Mouse (Mus musculus) fat pad, adult 2 months (tissue): ENCODE results near the gene Ralgps1.
"Not testable (repeated sequence)": the region's sequence is repeated elsewhere in the genome, so short reads cannot be mapped to it uniquely, and the experiment has no call there.

ENCODE experiments used
- DNase-seq: peaks from one replicate; pipeline ENCODE4 v3.0.0-alpha.2; 2011; ENCODE audit warnings: low read depth, low spot score; ENCODE audit errors: extremely low read depth

Ralgps1 gene

DNA sequence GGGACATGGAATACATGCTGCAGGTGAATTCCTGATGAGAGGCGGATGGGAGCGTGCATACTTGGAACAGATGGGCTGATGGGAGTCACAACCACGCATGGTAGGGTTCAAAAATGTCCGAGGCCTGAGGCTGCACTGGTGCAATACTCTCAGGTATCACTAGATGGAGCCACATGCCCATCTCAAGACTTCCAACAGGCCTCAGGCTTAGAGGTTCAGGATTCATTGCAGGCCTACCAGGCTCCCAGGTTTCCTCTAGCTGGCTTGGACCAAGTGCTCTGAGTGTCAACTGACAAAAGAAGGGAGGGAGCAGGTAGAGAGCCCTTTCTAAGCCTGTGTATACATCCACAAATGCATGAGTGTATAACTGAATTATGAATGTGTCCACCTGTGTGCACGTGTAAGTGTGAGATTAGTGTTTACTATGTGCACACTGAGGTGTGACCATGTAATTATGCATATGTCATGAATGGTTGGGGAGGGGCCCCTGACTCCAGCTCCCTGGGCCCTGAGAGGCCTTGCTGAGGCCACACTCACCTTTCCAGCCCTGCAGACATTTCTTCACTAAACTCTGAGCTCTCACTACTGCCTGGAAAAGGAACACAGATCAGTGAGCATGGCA, 216.4 kb downstream of the Ralgps1 start:
- no peak for DNase-seq

DNA sequence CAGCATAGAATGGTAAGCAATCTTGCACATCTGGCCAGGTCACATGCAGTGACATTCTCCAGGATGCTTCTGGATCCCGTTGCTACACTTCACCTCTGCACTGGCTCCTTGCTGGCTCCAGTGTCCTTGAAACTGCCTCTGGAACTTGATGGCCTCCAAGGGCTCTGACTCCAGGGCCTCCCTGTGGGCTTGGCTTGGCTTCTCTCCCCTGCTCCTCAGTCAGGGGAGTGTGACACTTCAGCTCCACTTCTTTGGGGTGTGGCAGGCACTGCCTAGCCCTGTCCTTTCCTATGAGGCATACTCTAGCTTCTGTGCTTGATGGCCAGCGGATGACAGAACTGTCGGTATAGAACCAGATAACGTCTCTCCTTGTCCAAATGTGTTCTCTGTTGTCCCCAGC, 224.3 kb downstream of the Ralgps1 start:
- no peak for DNase-seq

DNA sequence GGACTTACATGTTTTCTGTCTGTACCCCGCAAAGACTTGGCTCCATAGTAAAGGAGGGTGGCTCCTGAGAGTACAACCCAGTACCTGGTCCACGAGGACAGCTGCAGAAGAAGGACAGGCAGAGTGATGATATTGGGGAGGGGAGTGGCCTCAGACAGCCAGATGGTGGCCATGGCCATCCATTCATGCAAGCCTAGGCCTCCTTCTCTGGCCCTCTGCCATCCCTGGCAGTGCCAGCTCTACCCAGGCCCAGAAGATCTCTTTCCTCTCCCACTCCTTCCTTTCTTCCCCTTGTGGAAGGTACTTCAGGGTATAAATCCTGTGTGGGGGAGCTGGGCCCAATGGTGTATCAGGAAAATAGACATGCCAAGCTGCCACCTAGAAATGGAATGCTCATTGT, 228.0 kb downstream of the Ralgps1 start:
- DNase-seq = no peak

DNA sequence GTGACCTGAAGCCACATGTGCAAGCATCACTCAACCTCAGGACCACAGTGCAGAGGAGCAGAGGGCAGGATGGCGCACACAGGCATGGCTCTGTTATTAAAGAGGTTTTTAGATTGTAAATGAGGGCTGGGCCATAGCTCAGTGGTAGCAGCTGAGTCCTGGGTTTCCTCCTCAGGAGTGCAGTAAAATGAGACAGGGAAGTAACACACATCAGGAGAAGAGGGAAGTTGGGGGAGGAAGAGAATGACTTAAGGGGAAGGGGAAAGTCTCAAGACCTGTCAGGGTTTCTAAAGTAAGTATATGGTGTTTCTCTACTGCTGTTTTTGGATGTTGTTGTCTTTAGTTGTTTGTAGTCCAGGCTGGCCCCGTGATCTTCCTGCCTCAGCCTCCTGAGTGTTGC, 232.8 kb downstream of the Ralgps1 start:
- no peak for DNase-seq

DNA sequence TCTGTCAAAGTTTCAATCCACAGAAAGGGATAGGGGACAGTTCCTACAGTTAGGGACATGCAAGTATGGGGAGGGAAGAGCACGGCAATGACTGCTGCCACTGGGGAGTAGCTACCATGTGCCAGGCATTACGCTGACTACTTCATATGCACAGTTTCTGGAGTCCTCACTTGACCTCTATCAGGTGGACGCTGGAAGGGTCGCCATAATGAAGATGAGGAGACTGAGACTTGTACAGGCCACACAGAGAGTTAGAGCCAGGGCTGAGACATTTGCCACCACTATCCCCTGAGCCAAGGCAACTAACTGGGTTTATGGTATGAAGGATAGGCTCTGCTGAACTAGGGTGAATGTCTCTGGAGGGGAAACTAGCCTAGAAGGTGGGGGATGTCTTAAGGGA, 233.6 kb downstream of the Ralgps1 start:
- DNase-seq = no peak

DNA sequence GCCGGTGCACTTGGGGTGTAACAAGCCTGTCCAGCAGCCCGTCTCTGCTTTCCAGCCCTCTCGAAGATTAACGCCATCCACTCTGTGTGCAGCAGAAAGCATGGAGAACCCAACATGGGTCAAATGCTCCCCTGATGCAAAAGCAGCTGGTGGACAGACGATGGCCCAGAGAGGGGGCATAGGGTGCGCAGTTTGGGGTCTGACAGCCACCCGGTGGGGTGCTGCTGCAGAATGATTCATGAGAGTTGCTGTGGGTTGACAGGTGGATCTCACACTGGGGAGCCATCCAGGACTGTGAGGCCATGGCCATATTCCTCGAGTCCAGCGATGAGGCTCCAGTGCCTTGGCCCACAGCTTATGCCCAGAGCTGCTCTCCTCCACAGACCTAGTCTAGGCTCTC, 234.0 kb downstream of the Ralgps1 start:
- DNase-seq = no peak

DNA sequence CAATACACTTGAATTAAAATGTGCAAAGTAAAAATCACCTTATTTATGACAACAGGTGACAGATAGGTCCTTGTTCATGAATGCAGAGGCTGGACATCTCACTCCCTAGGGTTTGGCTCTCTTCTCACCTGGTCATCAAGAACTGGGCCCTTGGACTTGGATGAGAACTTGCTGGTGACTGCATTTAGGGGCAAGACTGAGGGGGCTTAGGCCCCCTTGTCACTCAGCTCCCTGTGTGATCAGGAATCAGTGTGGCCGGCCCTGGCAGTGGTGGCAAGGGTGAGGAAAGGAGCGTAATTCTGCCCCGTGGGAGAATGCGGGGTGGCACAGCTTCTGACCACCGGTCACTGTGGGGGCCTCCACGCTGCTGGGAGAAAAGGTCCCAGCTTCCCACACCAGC, 234.9 kb downstream of the Ralgps1 start:
- no peak for DNase-seq

DNA sequence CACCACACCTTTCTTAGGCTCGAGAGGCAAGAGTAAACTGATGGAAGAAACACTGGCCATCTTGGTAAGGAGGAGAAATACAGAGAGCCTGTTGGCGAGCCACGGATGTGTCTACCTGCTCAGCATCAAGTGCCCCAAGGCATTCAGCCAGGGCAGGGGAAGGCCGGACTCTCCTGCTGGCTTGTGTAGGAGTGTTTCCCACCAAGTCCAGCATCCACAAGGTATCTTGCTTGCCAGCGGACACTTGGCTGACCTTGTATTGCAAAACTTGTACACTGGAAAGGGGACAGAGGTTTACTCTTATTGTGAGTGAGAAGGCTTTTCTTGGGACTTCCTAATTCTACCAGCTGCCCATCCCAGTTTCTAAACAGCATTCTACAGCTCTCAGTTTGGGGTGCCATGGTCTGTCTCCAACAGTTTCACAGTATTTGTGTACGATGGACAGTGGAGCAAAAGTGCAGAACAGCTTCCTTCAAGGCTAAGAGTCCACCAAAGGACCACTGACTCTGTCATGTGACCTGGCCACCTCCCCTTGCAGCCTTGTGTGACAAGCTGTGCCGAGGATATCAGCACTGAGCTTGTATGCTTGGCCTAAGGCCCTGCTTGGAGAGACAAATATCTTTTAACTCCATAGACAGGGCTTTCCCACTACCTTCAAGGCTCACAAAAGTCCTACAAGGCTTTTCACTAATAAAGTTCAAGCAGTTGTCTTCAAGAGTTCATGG, 236.4 kb downstream of the Ralgps1 start:
- no peak for DNase-seq

DNA sequence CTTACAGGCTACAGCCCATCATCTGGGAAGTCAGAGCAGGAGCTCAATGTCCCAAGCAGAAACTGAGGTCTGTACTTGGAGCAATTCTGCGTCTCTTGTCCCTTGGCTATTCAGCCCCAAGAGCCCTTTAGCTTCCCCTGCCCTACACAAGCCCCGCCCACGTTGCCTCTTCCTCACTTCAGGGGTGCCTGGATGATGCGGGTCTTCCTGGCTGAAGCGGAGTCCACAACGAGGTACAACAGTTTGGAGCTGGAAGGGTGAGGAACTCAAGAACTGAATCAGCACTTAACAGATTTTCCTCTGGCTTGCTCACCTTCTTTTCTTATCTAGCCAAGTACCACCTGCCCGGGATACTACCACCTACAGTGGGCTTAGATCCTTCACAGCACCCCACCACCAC, 239.0 kb downstream of the Ralgps1 start:
- no peak for DNase-seq

DNA sequence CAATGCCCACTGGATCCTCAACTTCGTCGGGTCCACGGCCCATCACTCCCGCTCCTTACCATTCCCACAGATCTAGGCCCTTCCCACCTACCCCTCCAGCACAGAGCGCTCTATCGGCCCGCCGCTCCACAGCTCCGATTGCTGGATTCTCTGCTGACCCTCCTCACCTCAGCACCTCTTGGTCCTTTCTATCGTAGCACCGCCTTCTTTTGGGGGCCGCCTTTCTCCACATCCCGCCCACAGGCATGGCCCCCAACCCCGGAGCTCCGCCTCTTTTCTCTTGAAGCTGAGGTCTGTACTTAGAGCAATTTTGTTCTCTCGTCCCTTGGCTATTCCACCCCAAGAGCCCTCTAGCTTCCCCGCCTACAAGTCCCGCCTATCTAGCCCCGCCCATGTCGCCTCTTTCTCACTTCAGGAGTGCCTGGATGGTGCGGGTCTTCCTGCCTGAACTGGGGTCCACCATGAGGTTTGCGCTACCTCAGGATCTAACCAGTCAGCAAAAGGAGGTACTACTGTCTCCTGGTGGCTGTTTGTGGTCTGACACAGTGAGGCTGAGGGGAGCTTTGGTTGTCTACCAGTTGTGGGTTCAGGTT, 239.7 kb downstream of the Ralgps1 start, which contains the start of gene Garnl3:
TSS of gene Garnl3 (minus strand) at position 155 of the 593 bp plus-strand sequence.
- DNase-seq = no peak

DNA sequence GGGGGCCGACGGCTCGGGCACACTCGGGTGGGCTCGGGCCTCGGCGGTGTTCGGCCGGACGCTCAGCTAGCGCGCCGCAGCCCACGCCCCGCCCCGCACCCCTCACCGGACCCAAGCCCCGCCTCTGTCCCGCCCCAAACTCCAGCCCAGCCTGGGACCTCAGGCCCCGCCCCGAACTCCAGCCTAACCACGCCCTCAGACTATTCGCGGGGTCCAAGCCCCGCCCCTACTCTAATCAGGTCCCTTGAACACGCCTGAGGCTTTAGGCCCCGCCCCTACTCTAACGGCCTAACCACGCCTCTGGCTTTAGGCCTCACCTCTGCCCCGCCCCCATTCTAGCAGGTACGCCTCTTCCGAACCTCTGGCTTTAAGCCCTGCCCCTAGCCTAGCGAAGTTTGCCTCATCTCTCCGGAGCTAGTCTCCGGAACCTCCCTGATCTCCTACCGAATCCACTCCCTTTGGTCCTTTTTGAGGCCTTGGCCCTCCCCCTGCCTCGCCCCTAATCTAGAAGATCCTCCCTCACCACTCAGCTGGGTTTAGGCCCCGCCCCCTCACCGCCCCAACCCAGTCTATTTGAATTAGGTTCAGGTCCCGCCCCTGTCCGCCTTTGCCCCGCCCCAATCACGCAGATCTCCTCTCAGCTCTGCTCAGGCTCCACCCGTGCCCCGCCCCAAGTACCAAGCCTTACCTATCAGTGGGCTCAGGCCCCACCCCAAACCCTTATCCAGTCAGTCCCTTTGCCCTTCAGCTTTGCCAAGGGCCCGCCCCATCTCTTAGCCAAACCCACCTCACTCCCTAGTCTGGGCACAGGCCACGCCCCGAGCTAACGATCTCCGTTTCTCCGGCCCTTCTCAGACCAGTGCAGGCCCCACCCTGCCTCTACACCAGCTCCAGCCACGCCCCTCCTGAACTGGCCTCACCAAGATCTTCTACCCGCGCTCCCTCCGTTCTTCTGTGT, 240.5 kb downstream of the Ralgps1 start:
- peak; percentile 86 for DNase-seq

DNA sequence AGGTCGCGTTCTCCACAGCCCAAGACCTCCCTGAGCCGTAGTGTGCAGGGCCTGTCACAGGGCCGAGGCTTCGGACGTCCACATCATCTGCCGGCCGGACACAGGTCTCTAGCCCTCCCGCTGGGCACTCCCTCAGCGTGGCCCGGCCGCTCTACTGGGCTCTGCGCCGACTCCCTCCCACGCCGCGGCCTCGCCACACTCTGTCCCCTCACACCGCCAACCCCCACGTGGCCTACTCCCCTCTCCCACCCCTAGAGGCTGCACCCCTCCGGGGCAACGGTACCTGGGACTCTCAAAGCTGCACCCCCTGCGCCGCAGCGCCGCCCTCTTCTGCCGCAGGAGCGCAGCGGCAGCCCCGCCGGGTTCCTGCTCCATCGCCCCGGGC, 241.2 kb downstream of the Ralgps1 start:
- no peak for DNase-seq

DNA sequence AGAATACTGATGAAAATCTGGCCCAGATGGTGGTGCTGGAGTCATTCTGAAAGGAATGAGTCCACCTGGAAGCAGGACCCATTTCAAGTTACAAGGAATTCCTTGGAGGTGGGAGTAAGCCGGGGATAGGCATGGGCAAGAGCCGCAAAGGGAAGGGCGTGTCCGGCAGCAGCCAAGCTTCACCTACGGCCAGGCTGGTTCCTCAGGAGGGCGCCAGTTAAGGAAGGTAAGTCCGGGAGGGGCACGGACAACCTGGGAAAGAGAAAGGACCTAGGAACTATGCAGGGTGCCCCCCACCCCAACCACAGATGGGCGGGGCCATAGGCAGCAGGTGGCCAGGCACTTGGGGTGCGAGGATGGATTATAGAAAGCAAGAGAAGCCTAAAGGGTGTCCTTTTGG, 241.6 kb downstream of the Ralgps1 start:
- no peak for DNase-seq

DNA sequence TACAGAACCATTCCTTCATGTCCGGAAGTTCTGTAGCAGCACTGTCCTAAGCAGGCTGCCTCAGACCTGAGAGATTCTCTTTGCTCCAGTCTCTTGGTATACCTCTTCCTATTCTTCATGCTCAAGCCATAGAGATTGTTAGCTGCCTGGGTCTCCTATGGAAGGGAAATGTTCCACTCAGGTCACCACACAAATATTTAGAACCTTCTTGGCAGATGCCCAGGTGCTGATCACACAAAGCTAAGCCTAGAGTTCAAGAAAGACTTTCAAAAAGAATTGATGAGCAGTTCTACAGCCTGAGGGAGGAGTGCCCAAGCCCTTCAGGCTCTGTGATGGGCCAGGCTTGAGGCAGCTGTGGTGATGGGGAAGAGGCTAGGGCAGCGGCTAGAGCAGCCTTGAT, 242.3 kb downstream of the Ralgps1 start:
- no peak for DNase-seq

DNA sequence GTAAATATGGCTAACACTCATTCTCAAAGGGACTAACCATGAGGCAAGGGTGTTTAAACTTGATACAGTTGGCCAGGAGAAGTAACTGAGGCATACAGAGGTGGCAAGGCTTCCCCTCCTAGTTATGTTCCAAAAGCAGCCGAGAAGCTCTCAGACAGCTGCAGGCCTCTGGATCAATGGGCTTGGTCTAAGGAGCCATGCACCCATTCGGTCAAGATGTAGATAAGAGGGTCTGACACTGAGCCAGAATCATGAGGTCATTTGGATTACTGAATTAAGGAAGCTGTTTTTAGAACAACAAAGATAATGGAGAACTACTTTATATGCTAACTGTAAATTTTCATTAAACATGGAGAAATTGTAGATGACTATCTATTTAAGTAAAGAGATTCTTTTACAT, 244.0 kb downstream of the Ralgps1 start:
- DNase-seq = no peak

DNA sequence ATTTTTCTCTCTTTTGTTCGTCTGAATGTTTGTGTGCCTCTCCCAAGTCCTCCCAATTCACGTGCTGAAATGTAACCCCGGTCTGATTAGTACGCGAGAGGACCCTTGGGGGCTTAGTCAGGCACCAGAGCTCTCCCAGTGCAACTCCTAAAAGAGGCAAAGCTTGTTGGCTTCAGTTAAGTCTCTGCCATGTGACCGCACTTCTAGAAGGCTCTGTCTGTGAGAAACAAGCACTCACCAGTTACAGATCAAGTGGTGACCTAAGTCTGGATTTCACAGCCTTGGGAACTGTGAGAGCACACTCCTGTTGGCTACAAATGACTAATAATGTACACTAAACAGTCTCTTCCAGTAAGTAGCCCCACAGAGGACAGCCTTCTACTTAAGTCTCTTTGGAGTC, 248.4 kb downstream of the Ralgps1 start:
- DNase-seq = no peak

DNA sequence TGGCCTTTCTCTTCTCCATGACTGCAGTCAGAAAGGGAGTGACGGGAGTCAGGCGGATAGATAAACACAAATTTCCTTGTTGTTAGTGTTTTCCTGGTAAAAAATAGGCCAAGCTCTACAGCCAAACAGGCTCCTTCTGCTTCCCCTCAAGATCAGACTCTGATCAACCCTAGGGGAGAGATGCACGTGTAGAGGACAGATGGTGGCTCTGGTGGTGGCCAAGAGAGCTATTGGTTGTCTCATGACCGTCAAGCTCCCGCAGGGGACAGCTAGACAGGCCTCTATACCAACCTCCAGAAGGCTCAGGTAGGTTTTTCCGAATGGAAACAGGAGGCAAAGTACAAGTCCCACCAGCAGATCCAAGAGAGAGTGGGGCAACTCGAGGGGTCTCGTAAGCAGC, 270.8 kb downstream of the Ralgps1 start:
- DNase-seq = no peak

DNA sequence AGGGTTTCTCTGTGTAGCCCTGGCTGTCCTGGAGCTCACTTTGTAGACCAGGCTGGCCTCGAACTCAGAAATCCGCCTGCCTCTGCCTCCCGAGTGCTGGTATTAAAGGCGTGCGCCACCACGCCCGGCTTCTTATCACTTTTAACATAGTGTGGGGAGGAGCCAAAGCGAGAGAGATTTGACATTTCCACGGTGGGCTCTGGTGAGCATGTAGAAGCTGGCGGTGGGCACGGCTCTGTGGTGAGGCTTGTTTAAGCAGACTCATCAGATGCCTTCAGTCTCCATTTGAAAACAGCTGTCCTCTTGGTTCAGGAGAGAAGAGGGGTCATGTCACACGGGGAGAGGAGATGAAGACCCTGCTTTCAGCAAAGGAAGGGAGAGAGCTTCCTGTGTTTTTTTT, 274.0 kb downstream of the Ralgps1 start:
- not testable (repeated sequence) for DNase-seq

DNA sequence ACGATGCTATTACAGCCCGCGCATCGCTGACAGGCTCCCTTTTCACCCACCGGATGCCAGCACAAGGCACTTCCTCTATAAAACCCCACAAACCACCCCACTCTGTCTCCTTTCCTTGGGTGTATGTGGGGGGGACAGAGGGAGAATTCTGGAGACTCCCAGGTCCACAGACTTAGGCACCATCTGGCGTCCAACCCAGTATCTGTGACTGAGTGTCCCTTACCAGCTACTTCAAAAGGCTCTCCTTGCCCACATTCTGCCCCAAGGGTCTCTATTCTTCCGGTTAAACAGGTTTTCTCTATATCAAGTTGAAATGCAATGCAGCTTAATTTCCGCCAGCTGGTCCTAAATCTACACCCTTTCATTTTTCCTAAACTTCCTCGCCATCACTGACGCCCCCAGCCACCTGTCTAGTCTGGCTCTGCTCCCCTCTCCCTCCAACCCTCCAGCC, 276.0 kb downstream of the Ralgps1 start:
- no peak for DNase-seq

DNA sequence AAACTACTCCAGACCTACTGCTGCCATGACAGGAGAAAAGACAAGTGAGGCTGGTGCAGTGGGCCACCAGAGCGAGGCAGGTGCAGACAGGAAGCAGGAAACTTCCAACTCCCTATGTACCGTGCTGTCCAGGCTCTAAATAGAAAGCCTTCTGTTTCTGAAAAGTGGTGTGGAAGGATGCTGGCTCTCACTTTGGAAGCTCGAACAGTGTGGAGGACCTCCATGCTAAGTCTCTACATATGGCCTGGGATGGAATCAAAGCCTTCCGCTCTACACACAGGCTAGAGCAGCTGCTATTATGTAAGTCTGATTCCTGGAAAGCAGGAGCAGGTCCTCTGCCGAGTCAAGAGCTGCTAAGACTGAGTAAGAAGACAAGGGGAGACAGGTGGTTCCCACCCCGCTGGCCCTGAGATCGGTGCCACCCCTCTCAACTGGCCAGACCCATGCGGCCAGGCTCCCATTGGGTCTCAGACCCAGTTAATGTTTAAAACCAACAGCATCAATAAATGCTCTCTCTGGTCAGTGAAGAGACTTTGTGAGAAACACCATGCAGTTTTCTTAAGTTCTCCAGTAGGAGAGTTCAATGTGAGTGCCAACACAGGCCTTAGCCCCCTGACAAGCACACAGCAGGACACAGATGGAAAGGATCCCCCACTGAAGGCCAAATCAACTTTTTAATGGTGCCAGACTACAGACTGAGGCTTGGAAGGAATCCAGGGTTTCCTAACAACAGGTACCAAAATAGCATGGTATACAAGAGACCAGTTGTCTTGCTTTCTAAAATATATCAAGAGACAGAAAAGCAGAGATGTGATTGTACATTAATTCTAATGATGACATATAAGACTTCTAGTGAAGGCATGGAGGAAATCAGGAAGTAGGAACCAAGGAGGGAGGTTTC, 280.4 kb downstream of the Ralgps1 start:
- no peak for DNase-seq
